Mouse (Mus musculus): ENCODE results near the gene Gm8281.
"Not testable (repeated sequence)": the region's sequence is repeated elsewhere in the genome, so short reads cannot be mapped to it uniquely, and the experiment has no call there.

Gene Gm8281

DNA sequence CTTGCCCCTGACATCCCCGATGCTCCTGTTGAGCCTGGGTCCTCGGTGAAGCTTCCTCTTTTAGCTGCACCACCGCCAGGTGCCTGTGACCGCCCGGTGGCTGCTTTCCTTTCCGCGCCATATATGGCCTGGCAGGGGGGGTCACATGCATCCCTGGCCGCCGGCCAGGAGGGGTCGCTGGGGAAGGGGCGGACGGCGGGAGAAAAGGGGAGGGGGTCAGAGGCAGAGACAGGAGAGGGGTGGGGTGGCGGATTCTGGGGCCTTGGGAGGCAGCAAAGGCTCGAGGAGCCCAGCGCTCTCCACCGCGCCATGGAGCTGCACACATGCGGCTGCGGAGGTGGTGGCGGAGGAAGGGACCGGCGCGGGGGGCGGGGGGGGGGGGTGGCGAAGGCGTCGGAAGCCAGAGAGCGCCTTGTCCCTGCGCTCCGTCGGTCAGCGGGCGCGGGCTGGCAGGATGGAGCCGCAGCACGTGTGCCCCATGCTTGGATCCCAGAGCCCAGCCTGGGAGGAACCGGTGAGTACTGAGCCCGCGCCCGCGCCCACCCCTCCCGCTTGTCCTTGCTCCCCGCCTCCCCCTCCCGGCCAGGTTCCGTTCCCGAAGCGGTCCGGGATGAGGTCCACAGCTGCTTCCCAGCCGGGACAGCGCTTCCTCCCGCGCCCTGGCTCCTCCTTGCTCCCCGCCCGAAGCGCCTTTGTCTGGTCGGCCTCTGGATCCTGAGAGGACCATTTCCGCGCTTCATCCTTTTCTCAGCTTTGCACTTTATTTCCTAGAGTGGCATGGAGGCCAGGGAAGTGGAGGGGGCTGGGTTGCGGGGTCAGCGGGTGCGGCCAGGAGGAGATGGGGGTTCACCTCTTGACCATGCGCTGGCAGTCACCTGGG is at the start of gene Gm8281:
Gene Gm8281 (plus strand): TSS at position 430 of the 880 bp plus-strand sequence.
- DNase-seq (ENCODE audit: extremely low read depth, insufficient read length, low spot score) = not testable (repeated sequence)

GRCm38 (mm10) chr14:5050329-5050728 is 20.5 kb upstream of the Gm8281 start, which contains the start of gene 4930555G01Rik:
4930555G01Rik (plus strand) TSS chr14:5050629.
- not testable (repeated sequence) for DNase-seq (ENCODE audit: extremely low read depth, insufficient read length, low spot score)

- not testable (repeated sequence) for DNase-seq (ENCODE audit: extremely low read depth, insufficient read length, low spot score)
Measured at GRCm38 (mm10) chr14:5131219-5131618, 60.4 kb downstream of the Gm8281 start, which contains the start of gene Gm8279. Gm8279 (plus strand) TSS chr14:5131519.

Measured in 3134 (cell line).